Mouse (Mus musculus): ENCODE data around the gene Tdgf1. TPM values are rescaled to one million over a fixed set of nuclear protein-coding genes. Genes with fewer than 3 reads are reported as not detected.
A peak's percentile ranks its signal among the peaks of the same experiment; 100 is the strongest.

Tdgf1 gene
- total RNA-seq, 1 experiment, result 904 TPM

DNA sequence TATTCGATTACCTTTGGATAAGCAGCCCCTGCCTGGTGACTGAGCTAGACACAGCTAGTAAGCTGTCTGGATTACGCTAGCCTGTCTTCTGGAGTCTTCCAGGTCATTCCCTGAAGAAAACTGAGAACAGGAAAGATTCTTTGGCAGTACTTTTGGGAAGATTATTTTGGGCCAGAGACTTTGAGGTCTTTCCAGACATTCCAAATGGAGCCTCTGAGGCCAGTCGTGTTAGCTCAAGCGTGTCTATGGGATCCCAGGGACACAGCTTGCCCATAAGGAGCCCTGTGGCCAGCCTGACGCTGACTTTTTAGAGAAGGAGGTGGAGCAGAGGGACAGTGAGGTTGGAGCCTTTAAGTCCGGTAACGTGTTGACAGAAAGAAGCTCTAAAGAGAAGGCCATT is 10.0 kb downstream of the Tdgf1 start:
- no peak overlapping the region for H3K27ac ChIP-seq (ENCODE audit: insufficient read depth, low read depth, low read length, poor library complexity, severe bottlenecking)
- no peak overlapping the region for H3K4me3 ChIP-seq (ENCODE audit: insufficient read depth in 1 of 2, low read depth in 1 of 2, low read length in 2 of 2, poor library complexity in 1 of 2, severe bottlenecking in 1 of 2)
- no peaks in the 10 kb centered on the region for H3K9me3 ChIP-seq (ENCODE audit: control insufficient read depth, insufficient read depth, low read depth, low read length)
- in situ Hi-C loops (cut with MboI; ENCODE audit: low sequenced_read_pairs in 2 of 2, unreplicated experiment in 2 of 2), result no loop called here
- no peak for DNase-seq (ENCODE audit: low read depth, low spot score)
- no peak overlapping the region for H3K9ac ChIP-seq (ENCODE audit: insufficient read depth, low read depth, low read length, poor library complexity, severe bottlenecking)
- TF ChIP-seq HCFC1 (IDR thresholded peaks at IDR 0.05; ENCODE audit: borderline replicate concordance, insufficient read depth, low read length), result no peak
- peaks cover 9% of the 10 kb centered on the region for H3K36me3 ChIP-seq (ENCODE audit: control insufficient read depth, insufficient read depth, low read length, poor library complexity, severe bottlenecking)
- peaks cover 0 to 2% of the 10 kb centered on the region in 2 experiments; a peak in 1 of 4 replicates for H3K4me1 ChIP-seq (ENCODE audit: control insufficient read depth in 2 of 2, insufficient read depth in 2 of 2, low read length in 2 of 2, poor library complexity in 1 of 2)

DNA sequence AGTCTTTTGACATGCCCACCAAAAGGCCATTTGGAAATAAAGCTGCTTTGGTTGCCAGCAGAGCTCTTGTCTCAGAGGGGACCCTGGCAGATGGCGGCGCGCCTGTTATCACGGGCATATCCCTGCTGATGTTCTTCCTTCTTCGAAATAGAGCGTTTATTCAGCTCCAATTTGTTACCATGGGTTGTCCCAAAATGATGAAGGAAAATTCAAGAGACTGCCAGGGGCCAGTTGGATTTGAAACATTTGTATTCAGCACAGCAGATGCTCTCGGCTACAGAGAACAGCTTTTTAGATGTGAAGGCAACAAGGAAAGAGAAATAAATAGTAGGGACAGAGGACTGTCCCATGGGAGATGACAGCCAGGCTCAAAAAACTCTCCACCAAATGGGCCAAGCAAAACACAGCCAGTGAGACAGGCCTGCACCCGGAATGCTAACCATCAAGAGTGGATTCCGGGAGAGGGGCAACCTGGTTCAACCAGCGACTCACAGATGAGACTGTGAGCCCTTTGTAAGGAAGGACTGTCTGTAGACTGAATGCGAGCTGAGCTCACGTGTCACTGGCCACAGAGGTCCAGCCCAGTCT is 12.0 kb downstream of the Tdgf1 start:
- Histone ChIP-seq H3K9ac (ENCODE audit: insufficient read depth, low read depth, low read length, poor library complexity, severe bottlenecking) (no peak overlapping the region), H3K36me3 (ENCODE audit: control insufficient read depth, insufficient read depth, low read length, poor library complexity, severe bottlenecking) (no peaks in the 10 kb centered on the region), H3K4me3 (ENCODE audit: insufficient read depth in 1 of 2, low read depth in 1 of 2, low read length in 2 of 2, poor library complexity in 1 of 2, severe bottlenecking in 1 of 2) (no peak overlapping the region), H3K27ac (ENCODE audit: insufficient read depth, low read depth, low read length, poor library complexity, severe bottlenecking) (no peak overlapping the region), H3K4me1 (ENCODE audit: control insufficient read depth in 2 of 2, insufficient read depth in 2 of 2, low read length in 2 of 2, poor library complexity in 1 of 2) (peaks cover 0 to 2% of the 10 kb centered on the region in 2 experiments; a peak in 1 of 4 replicates), H3K9me3 (ENCODE audit: control insufficient read depth, insufficient read depth, low read depth, low read length) (no peaks in the 10 kb centered on the region)
- TF ChIP-seq ZNF384 (IDR thresholded peaks at IDR 0.05; ENCODE audit: low read depth, low read length) (no peak), CHD2 (IDR thresholded peaks at IDR 0.05; ENCODE audit: low read depth, low read length) (no peak), HCFC1 (IDR thresholded peaks at IDR 0.05; ENCODE audit: borderline replicate concordance, insufficient read depth, low read length) (no peak), MAFK (IDR thresholded peaks at IDR 0.05; ENCODE audit: insufficient read depth, low read depth, low read length) (no peak), ZC3H11A (IDR thresholded peaks at IDR 0.05; ENCODE audit: borderline replicate concordance, low read depth, low read length) (no peak)
- in situ Hi-C loops (cut with MboI; ENCODE audit: low sequenced_read_pairs in 2 of 2, unreplicated experiment in 2 of 2), result no loop called here
- no peak for DNase-seq (ENCODE audit: low read depth, low spot score)

DNA sequence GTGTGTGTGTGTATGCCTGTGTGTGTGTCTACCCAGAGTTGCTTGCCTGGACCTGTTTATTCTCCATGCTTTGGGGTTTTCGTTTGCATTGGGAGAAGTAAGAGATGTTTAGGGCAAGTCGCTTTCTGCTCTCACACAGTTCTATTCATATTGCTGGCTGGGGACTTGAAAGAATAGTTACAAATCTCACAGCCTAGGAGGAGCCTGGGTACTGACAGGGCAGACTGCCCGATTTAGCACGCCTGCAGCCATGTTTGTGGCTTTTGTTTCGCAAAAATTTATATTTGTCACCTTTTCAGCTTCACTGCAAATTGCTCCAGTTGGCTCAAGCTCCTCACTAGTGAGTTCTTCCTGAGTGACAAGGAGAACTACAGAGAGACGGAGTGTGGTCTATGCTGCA is 14.4 kb downstream of the Tdgf1 start:
- no peak overlapping the region for H3K27ac ChIP-seq (ENCODE audit: insufficient read depth, low read depth, low read length, poor library complexity, severe bottlenecking)

DNA sequence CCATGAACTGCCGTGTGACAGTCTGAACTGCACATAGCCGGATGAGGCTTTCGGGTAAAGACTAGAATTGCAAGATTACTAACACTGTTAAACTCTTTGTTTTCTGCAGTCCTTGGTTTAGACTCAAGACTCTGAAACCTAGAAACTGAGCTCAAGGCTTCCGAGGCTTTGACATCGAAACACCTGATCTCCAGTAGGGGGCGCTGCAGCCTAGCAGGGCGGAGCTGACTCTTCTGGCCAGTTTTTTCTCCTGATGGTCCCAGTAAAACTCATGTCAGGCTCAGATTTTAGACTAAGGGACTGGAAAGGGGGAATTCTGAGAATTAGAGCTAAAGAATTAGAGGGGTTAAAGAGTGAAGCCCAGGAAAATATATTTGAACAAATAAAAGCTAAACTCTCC is 23.2 kb downstream of the Tdgf1 start:
- Histone ChIP-seq H3K9me3 (ENCODE audit: control insufficient read depth, insufficient read depth, low read depth, low read length) (no peaks in the 10 kb centered on the region), H3K9ac (ENCODE audit: insufficient read depth, low read depth, low read length, poor library complexity, severe bottlenecking) (no peak overlapping the region), H3K4me3 (ENCODE audit: insufficient read depth in 1 of 2, low read depth in 1 of 2, low read length in 2 of 2, poor library complexity in 1 of 2, severe bottlenecking in 1 of 2) (no peak overlapping the region), H3K4me1 (ENCODE audit: control insufficient read depth in 2 of 2, insufficient read depth in 2 of 2, low read length in 2 of 2, poor library complexity in 1 of 2) (no peaks in the 10 kb centered on the region), H3K36me3 (ENCODE audit: control insufficient read depth, insufficient read depth, low read length, poor library complexity, severe bottlenecking) (no peaks in the 10 kb centered on the region), H3K27ac (ENCODE audit: insufficient read depth, low read depth, low read length, poor library complexity, severe bottlenecking) (no peak overlapping the region)
- TF ChIP-seq CHD2 (IDR thresholded peaks at IDR 0.05; ENCODE audit: low read depth, low read length) (no peak), ZNF384 (IDR thresholded peaks at IDR 0.05; ENCODE audit: low read depth, low read length) (peak; percentile 80), MAFK (IDR thresholded peaks at IDR 0.05; ENCODE audit: insufficient read depth, low read depth, low read length) (no peak), ZC3H11A (IDR thresholded peaks at IDR 0.05; ENCODE audit: borderline replicate concordance, low read depth, low read length) (peak; percentile 65), HCFC1 (IDR thresholded peaks at IDR 0.05; ENCODE audit: borderline replicate concordance, insufficient read depth, low read length) (no peak)
- in situ Hi-C loops (cut with MboI; ENCODE audit: low sequenced_read_pairs in 2 of 2, unreplicated experiment in 2 of 2), result no loop called here
- peak; percentile 73 for DNase-seq (ENCODE audit: low read depth, low spot score)

More for the DNA sequence above, 14.4 kb downstream of the Tdgf1 start:
- no peak overlapping the region for H3K9ac ChIP-seq (ENCODE audit: insufficient read depth, low read depth, low read length, poor library complexity, severe bottlenecking)
- TF ChIP-seq MAFK (IDR thresholded peaks at IDR 0.05; ENCODE audit: insufficient read depth, low read depth, low read length) (no peak), CHD2 (IDR thresholded peaks at IDR 0.05; ENCODE audit: low read depth, low read length) (no peak), ZNF384 (IDR thresholded peaks at IDR 0.05; ENCODE audit: low read depth, low read length) (no peak), ZC3H11A (IDR thresholded peaks at IDR 0.05; ENCODE audit: borderline replicate concordance, low read depth, low read length) (no peak), HCFC1 (IDR thresholded peaks at IDR 0.05; ENCODE audit: borderline replicate concordance, insufficient read depth, low read length) (no peak)
- no peaks in the 10 kb centered on the region for H3K9me3 ChIP-seq (ENCODE audit: control insufficient read depth, insufficient read depth, low read depth, low read length)
- no peaks in the 10 kb centered on the region for H3K36me3 ChIP-seq (ENCODE audit: control insufficient read depth, insufficient read depth, low read length, poor library complexity, severe bottlenecking)
- H3K4me1 ChIP-seq (ENCODE audit: control insufficient read depth in 2 of 2, insufficient read depth in 2 of 2, low read length in 2 of 2, poor library complexity in 1 of 2), result no peaks in the 10 kb centered on the region
- no peak overlapping the region for H3K4me3 ChIP-seq (ENCODE audit: insufficient read depth in 1 of 2, low read depth in 1 of 2, low read length in 2 of 2, poor library complexity in 1 of 2, severe bottlenecking in 1 of 2)
- in situ Hi-C loops (cut with MboI; ENCODE audit: low sequenced_read_pairs in 2 of 2, unreplicated experiment in 2 of 2), result no loop called here
- DNase-seq (ENCODE audit: low read depth, low spot score), result no peak
